Mouse (Mus musculus) adrenal gland, adult 2 months (tissue): Measurements from ENCODE around the gene Fxyd1. TPM values are rescaled to one million over a fixed set of nuclear protein-coding genes. Genes with fewer than 3 reads are reported as not detected.

ENCODE experiments used
- DNase-seq: peaks from one replicate; pipeline ENCODE4 v3.0.0; 2021
- polyA plus RNA-seq: library from polyadenylated mRNA; depleted of rRNA; stranded (reverse); fragments of >200 nt; gene quantifications from 2 replicates; pipeline ENCODE4 v1.2.3, GENCODE M21; 2012
- total RNA-seq, 2 experiments: library from RNA; stranded (reverse); gene quantifications; 2 replicates each; pipeline ENCODE4 v1.2.3; 2021

The Fxyd1 gene
- total and polyA plus RNA-seq, 3 experiments, result 307 to 480 (median 317) TPM

DNA sequence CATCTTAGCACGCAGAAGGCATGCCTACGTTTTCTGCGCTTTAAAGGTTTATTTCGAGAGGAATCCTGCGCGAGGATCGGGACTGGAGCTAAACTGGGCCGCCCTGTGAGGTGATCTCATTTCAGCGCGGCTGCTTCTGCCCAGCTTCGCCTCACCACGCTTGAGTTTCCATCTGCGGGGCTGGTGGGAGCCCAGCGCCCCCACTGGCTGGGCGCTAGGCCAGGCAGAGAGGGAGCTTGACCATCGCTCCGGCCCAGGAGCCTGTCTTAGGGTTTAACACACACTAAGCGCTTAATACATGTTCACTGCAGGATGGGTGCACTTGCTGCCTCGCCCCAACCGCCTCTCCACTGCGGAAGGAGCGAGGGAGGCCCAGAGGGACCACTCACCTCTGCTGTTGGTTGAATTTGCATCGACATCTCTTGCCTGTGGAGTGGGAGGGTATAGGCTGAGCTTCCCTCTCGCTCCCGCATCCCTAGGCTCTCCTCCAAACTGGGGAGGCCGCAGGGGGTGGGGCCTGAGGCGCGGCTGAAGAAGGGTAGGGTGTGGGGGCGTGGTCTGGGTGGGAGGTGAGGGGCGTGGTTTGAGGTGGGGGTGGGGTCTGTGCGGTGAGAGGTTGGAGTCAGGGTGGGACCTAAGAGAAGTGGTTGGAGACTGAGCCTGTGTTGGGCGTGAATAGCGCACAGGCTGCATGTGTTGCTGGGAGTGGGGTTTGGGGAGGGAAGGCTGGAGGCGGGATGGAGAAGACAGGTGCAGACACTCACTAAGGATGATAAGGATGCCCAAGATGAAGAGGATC, 4.2 kb downstream of the Fxyd1 start:
- DNase-seq, result peak; percentile 30

DNA sequence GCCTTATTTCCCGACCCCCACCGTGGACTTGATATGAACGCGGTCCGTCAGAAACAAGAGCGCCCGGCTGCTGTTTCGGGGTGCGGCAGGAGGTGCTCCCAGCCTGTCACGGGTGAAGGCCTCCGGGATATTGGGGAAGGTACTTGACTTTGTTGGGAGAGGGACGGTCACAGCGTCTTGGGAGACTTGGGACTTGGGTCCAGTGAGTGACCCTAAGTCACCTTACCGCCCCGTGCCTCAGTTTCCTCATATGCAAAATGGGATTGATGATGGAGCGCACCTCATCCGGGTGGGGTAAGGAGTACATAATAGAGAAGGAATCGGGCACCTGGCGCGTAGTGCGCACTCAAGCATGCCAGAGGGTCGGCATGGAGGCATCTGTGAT, 4.8 kb downstream of the Fxyd1 start:
- no peak for DNase-seq

DNA sequence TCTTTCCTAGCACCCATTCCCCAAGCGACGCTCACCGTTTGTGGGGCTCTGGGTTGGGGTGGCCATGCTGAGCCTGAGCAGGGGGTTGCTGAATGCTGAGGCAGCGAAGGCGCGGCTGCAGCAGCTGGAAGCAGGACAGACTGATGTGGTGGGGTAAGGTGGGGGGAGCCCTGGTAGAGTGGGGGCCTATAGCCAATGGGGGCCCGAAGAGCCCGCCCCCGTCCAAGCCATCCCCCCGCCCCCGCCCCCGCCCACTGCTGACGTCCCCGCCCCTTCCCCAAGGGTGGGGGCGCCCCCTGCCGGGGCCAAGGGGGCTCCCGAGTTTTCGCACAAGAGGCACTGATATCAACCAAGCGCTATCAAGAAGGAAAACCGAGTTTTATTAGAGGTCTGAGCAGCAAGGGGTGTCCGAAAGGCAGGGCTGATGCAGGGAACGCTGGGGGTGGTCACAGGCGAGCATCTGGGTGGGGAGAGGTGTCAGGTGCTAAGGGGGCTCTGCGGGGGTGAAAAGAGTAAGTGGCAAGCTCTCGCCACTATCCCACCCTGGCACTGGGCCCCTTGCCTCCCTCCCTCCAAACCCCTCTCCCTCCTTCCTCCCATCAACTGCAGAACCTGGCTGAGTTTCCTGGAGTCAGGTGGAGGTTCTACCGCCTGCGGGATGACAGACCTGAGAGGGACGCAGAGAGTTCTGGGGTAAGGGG, 5.5 kb downstream of the Fxyd1 start, which contains the start of gene Fxyd7:
Fxyd7 (minus strand) TSS at position 147 of the 701 bp plus-strand sequence.
- DNase-seq, result no peak

DNA sequence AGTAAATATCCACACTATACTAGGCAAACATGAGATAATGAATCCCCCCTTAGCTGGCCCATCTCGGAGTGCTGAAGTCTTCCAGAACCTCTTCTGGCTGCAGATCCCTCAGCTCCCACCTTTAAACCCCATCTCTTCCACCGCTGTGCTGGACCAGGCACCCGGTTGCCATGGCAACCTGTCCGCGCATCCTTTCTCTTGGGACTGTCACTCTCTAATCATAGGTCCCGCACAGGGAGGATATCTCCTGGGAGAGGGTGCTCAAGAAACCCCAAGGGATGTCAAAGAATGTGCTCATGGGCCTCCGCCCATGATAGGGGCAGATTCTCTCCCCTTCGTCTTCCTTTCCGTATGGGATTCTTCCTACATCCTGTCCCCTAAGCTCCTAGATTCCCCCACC, 6.1 kb downstream of the Fxyd1 start:
- DNase-seq, result no peak

DNA sequence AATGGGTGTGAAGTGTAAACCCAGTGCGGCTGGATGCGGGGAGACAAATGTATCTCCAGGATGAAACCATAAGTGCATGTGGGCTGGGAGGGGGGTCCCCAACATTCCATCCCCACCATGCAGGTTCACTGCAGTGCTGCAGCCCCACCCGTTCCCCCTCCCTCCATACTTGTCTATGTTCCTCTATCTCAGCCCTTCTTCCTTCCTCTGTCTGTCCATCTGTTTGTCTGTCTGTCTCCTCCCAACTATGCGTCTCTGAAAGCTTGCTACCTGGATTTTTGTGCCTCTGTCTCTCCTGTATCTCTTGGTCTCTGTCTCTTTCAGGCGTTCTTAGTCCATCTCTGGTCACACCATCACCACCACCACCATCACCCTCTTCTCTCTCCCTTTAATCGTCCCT, 6.5 kb downstream of the Fxyd1 start:
- no peak for DNase-seq

DNA sequence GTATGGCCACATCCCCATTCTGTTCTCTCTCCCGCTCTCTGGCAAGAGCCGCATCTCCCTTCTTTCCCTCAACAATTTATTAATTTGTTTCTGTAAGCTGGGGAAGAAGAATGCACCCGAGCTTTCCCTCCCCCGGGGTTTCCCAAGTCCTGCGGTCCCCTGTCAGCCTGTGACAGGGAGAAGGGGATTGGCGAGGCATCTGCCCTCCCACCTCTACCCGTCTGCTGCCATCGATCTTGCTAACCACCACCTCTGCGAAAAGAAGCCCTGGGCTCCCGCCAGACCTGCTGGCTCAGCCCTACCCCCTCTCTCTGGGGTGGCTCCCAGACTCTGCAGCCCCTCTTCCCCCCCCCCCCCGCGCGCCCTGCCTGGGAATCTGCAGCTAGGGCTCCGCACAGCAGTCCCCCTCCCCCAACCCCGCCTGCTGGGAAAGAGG, 7.1 kb downstream of the Fxyd1 start:
- DNase-seq, result no peak

DNA sequence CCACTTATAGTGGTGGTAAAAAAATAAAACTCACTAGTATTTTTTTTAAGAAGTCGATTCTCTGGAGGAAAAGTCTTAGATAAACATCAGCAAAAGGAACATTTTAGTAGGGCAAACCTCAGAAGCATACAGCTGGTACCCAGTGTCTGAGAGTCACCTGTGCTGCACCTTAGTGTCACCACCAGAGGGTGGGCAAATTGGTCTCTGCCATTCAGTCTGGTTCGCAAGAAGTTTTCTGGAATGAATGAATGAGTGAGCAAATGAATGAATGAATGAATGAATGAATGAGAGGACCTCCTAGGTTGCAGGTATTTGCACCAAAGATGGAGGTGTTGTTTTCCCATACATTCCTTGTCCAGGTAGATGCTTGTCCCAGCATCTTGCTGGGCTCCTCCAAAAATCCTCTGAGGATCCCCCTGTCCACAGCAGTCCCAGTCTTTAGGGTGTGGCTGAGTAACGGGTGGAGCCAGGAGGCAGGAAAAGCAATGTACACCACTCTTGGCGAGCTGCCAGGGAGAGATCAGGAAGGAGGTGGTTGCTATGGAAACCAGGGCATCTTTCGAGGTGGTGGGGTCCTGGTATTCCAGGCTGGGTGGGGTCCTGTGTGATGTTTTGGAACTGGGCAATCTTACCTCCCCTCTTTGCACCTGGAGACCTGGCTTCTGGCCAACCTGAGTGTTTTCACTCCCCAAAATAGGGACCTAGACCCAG, 7.7 kb downstream of the Fxyd1 start:
- DNase-seq, result no peak

DNA sequence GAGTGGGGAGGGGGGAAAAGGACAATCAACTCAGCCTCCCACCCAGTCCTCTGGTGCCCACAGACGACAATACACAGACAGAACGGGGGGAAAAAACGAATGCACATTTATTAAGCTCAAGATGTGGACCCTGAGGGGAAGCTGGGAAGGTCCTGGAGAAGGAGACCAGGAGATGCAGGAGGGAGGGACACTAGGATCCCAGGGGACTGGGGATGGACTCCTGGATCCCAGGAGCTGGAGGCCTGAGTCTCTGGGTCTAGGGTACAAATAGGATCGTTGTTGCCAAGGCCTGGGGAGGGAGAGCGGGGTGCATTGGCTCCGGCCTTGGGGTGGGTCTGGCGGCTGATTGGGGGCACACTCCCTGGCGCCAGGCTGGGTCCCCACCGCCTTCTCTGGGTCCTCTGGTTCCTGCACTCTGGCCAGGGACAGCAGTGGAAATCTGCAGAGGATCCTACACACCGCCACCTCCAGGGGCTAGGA, 14.5 kb downstream of the Fxyd1 start, which contains the start of gene Fxyd5:
Fxyd5 (minus strand) TSS at position 51 of the 480 bp plus-strand sequence.
- DNase-seq, result no peak

DNA sequence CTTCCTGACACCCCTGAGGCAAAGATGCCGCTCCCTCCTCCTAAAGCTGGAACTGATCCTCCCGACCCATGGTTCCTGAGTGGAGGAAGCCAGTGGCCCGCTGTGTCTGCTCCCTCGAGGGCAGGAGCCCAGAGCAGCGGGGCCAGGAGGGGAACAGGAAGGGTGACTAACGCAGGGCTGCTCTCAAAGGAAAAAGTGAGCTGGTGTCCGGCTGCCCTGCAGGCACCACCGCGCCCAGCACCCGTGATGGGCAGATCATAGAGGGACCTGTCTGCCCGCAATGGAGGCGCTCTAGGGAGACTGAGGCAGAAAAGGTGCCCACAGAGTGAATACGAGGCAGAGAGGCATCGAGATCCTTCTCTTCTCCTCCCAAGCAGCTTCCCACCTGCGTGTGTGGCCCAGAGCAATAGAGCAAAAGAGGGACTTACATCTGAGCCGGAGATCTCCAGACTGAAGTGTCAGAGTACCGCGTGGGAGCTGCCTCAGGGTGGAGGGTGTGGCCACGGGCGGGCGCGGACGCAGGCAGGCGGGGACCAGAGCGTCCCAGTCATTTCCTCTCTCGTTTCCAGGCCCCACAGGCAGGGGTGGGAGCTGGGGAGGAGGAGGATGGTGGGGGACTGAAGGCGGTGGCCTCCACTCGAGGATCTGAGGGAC, 15.2 kb downstream of the Fxyd1 start:
- peak; percentile 80 for DNase-seq

DNA sequence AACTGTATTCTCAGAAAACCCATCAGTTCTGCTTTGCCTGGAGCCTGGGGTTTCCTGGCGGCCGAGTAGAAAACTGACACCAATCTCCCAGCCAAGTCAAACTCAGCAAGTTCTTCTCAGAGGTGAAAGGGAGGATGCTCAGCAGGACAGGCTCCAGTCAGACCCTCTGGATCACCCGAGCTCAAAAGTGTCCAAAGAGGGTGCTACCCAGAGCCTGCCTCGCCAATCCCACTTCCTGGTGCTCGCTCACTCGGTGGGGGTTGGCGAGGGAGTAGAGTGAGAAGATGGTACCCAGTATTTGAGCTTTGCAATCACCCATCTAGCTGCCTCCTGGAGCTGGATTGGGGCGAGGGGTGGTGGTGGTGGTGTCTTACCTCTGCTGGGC, 16.0 kb downstream of the Fxyd1 start:
- DNase-seq, result no peak

DNA sequence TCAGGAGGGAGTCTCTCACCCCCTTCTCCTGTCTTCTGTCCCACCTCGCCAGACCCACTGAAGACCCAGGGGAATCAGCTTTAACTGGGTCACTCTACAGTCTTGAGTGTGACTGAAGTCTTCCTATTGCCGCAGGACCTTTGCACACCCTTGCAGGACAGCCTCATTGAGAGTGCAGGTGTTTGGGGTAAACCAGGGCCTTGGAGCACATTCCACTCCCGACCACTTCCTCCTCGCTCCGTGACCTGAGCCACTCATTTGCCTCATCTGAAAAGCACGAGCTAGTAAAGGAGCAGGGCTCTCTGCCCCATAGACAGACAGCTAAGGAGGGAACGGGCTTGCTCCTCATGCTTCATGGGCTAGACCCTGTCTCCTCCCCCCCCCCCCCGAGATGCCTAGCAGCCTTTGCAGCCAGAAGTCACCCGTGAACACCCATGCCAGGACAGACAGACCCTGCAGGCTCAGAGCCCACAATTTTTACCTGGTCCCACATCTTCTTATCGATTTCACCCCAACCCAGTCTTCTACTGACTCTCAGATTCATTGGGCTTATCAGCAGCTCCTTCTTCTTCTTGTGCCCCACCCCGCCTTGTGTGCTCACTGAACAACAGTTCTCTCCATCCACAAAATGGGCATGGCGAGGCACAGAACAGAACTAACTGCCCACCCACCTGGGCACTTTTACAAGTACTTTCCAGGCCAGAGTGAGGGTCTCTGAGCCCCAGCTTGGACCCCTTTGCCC, 16.5 kb downstream of the Fxyd1 start:
- DNase-seq, result no peak

DNA sequence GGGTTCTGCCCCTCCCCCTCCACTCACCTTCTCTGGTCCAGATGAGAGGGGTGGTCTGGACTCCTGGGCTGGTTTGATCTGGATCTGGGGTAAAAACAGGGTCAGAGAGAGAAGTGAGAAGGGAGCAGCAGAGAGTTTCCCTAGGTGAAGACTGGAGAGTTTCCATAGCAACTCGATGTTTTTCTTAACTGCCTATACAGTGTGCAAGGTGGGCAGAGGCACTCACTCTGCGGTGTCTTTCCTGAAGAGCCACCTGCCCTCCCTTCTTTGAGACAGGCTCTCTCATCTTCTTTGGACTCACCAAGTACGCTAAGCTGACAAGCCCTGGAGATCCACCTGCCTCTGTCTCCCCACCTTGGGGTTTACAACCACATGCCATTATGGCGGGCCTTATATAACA, 18.0 kb downstream of the Fxyd1 start:
- no peak for DNase-seq

DNA sequence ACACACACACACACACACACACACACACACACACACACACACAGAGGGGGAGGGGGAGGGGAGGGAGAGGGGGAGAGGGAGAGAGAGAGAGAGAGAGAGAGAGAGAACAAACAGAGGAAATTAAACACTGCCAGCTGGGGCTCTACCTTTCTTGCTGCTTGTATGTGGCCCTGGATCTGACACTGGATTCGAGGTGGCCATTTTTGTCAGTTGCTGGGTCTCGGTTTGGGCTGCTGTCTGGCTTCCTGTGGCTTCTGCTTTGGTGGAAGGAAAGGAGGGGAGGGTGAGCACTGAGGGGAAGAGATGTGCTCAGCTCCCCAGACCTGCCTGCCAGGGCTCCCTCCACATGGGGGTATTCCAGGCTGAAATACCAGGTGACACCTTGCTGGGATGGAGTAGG, 19.3 kb downstream of the Fxyd1 start:
- DNase-seq, result no peak

DNA sequence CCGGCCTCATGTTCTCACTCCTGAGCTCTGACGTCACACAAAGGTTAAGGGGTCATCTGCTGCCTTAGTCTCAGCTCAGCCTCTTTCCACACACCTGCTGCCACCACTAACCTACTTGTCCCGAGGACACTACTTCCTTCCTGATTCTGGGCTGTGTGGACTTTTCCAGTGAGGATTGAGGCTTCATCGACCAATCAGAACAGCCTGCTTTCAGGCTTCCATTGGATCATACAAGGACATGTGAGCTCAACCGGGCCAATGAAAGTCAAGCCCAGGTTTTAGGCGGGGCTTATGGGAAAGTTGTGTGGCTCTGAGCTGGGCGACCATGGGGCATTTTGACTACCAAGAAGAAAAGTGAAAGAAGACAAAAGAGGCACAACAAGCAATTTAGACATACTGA, 20.1 kb downstream of the Fxyd1 start:
- no peak for DNase-seq

DNA sequence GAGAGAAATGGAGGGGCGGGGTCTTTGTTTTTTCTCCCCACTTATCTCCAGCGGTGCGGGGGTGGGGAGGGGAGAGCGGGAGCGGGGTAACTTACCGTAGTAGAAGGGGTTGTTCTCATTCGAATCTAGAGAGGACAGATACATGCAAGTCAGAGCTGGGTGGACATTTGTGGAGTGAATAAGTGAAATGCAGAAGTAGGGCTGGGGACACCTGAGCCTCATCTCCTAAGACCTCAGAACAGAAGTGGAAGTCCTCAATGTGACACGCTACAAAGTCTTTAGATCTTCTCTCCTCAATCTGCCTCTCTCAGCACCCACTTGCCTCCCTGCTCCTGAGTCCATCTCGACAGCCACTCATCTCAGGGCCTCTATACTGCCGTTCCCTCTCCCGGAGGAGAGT, 21.7 kb downstream of the Fxyd1 start:
- no peak for DNase-seq

DNA sequence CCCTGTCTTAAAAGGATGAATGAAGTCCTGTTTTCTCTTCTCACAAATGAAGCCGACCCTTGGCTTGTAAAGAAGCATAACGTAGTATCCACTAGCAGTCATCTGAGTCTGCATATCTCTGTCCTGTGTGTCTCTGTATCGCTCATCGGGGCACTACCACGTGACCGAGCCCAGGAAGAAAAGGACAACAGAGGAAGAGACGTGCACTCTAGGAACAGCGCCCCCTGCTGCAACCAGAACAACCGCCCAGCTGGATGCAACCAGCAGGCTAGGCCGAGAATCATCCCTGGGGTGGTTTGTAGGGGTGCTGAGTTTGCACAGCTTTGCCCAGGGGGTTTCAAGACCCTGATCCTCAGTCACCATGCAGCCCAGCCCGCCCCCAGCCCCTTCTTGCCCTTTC, 22.2 kb downstream of the Fxyd1 start:
- no peak for DNase-seq

DNA sequence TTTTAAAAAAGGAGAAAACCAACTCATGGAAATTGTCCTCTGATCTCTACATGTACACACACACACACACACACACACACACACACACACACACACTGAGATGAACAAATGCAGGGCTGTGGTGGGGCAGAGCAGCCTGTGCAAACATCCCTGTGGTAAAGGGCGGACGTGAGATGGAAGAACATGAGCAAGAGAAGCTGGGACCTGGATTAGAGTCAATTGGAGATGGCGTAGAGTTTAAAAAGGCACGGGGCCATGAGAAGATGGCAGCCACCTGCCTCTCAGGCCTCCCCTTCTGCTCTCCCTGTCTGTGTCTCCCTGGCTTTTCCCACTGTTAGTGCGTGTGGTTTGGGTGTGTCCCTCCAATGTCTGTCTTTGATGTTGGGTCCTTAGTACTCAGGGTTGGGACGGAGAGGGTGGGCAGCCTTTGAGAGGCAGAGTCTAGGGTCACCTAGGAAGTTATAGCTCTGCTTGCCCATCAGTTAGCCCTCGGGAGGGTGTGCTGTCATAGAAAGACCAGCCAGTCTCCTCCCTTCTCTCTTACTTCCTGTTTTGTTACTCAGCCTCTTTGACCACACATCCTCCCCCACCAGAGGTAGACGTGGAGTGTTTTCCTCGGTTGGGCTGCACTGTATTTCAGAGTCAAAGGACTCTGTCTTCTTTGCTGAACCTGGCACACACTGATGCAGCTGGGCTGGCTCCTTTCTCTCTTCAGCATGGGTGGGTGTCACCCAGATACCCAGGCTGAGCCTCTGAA, 23.4 kb downstream of the Fxyd1 start:
- DNase-seq, result no peak

DNA sequence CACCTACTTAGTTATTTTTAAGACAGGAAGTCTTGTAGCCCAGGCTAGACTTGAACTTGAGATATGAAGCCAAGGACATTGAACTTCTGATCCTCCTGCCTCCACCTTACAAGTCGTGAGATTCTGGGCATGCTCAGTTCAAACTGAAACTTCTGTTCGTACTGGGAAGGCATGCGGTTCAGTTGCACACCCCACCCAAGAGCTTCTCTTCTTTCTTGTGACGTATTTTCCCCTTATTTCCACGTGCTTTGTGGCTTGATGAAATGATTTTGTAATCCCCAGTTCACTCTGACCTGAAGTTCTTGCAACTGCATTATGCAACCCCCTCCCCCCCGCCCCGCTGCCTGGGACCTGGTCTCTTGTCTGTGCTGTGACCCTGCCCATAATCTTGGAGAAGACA, 25.3 kb downstream of the Fxyd1 start:
- DNase-seq, result no peak

DNA sequence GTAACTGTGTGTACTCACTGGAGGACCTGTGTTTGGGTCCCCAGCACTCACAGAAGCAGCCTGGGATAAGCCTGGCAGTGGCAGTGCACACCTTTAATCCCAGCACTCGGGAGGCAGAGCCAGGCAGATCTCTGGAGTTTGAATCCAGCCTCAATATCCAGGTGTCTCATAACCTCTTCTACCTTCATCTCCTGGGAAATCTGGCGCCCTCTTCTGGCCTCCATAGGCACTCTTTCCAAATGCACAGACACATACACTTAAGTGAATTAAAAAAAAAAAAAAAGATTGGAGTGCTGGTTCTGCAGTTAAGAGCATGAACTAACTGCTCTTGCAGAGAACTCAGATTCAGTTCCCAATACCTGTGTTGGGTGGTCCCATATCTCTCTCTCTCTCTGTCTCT, 26.3 kb downstream of the Fxyd1 start:
- DNase-seq, result no peak

DNA sequence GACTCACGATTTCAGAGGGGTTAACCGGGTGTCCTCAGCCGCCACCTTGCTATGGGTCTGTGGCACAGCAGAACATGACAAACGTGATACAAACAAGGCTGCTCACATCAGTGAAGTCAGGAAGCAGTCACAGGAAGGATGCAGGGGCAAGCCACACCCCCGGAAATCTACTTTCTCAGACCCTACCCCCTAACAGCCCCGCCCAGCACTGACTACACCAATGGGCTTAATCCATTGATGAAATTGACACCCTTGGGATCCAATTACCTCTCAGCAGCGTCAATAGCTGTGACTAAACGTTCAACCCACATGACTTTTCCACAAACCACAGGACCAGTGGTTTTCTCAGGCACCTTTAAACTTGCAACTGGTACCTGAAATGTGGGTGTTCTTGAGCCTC, 28.4 kb downstream of the Fxyd1 start:
- DNase-seq, result no peak
